Mouse (Mus musculus): Measurements from ENCODE around the gene Tmcc2.

DNA sequence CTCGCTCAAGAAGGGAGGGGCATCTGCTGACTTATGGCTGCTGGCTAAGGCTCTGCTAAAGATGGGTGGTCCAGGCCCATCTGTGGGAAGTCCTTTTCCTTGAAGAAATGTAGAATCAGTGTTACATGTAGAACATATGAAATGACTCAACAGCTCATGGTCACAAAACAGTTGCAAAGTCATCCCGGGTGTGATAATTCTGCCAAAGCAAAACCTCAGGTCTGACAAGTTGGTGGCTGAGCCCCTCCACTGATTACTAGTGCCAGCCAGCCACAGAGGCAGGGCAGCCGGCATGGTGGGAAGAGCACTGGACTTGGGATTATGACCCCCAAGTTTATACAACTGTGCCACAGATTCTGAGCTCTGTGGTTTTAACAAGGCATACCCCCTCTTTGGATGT is 13.3 kb downstream of the Tmcc2 start:
- TF ChIP-seq CTCF (IDR thresholded peaks at IDR 0.05) = no peak
- TF ChIP-seq EP300 (IDR thresholded peaks at IDR 0.05) = no peak

Data from lung, postnatal 0 days (tissue).